Mouse (Mus musculus): ENCODE results near the gene Scaf8. TPM values are rescaled to one million over a fixed set of nuclear protein-coding genes. Genes with fewer than 3 reads are reported as not detected.

Scaf8 gene
- 10 to 100 TPM; 43.2 to 56.6 TPM for polyA plus RNA-seq (2017; shearing (Covaris generic))

GRCm38 (mm10) chr17:3114720-3115379 is at the start of gene Scaf8:
Gene Scaf8, plus strand, starts transcription at chr17:3114972.

Other genes with a start within 250 kb of the Scaf8 start
- under 1 TPM; 0.42 to 0.44 TPM for gene Tiam2, start 211.6 kb downstream of the Scaf8 start, polyA plus RNA-seq (2017; shearing (Covaris generic))

Measured in activated CD4-positive, CD25-positive, alpha-beta regulatory T cell (primary cell).